Mouse (Mus musculus): ENCODE results near the gene Lpcat2.

DNA sequence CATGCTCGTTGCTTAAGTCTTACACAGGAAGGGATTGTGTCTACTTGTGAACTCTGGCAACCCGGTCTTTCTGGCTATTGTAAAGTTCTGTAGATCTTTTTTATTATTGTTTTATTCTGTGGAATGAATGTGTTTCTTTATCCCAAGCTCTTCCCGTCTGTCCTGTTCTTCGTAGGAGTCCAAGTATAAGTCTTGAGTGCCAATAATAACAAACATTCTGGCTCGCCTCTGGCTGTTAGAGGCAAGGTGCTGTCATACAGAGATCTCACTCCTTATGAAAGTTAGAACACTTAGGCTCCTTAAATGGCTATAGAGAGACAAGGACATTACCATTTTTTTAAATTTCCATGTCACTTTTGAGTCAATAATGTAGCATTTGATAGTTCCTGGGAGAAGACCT lies 41.5 kb downstream of the Lpcat2 start:
- TF ChIP-seq EP300 (IDR thresholded peaks at IDR 0.05) = no peak
- no peak for TF ChIP-seq CTCF (IDR thresholded peaks at IDR 0.05)
